Mouse (Mus musculus) CH12.LX (cell line): Measurements from ENCODE around the gene Gch1. TPM values are rescaled to one million over a fixed set of nuclear protein-coding genes. Genes with fewer than 3 reads are reported as not detected.

Source experiments
- DNase-seq: peaks from one replicate; pipeline ENCODE4 v3.0.0-alpha.2; 2013; ENCODE audit errors: extremely low read depth
- H3K27ac ChIP-seq: 2 replicates; pipeline ENCODE4 v1.5.1; 2012; ENCODE audit warnings: low read depth, mild to moderate bottlenecking, control low read depth, moderate library complexity; ENCODE audit not compliant: insufficient read depth
- H3K27me3 ChIP-seq: replicated peaks from 2 replicates; pipeline ENCODE3; 2012; ENCODE audit warnings: inconsistent platforms
- H3K36me3 ChIP-seq, 2 experiments: replicated peaks in 1 of 2; 2 replicates each; pipeline versions ENCODE3 to v1.6.1; 2012; ENCODE audit warnings: inconsistent platforms in 1 of 2, low read length in 1 of 2, mild to moderate bottlenecking in 1 of 2, mixed read lengths in 1 of 2, moderate library complexity in 1 of 2; ENCODE audit not compliant: control insufficient read depth in 1 of 2, insufficient read depth in 1 of 2
- H3K4me1 ChIP-seq, 2 experiments: 2 replicates each; pipeline ENCODE4 v1.6.1; 2012; ENCODE audit warnings: inconsistent platforms in 1 of 2, moderate library complexity in 1 of 2; ENCODE audit not compliant: insufficient read depth in 2 of 2, control insufficient read depth in 1 of 2
- H3K4me2 ChIP-seq: 2 replicates; pipeline ENCODE4 v1.6.1; 2012; ENCODE audit warnings: low read depth, mild to moderate bottlenecking, control low read depth; ENCODE audit not compliant: poor library complexity, insufficient read depth, severe bottlenecking
- H3K4me3 ChIP-seq, 3 experiments: fragments of 150-350 bp in 1 of 3; sonication (generic) in 1 of 3; replicated peaks in 1 of 3; 2 replicates each; pipeline versions ENCODE3 to v1.5.1; 2011 to 2012; ENCODE audit warnings: low read depth in 2 of 3, low read length in 2 of 3, mild to moderate bottlenecking in 2 of 3, moderate library complexity in 2 of 3, control low read depth in 1 of 3, improper control_type of control experiment in 1 of 3, inconsistent platforms in 1 of 3, mixed read lengths in 1 of 3; ENCODE audit not compliant: poor library complexity in 1 of 3
- H3K79me2 ChIP-seq: replicated peaks from 2 replicates; pipeline ENCODE4 v1.6.1; 2012; ENCODE audit warnings: mild to moderate bottlenecking, moderate library complexity; ENCODE audit not compliant: control insufficient read depth, poor library complexity, insufficient read depth, severe bottlenecking; ENCODE audit errors: extremely low read depth
- H3K9ac ChIP-seq: 2 replicates; pipeline ENCODE4 v1.6.1; 2012; ENCODE audit warnings: low read depth, mild to moderate bottlenecking, control low read depth, moderate library complexity; ENCODE audit not compliant: insufficient read depth
- H3K9me3 ChIP-seq: replicated peaks from 2 replicates; pipeline ENCODE3; 2012; ENCODE audit warnings: low read length, inconsistent platforms, mixed read lengths
- BHLHE40 ChIP-seq: IDR thresholded peaks from 2 replicates; pipeline ENCODE4 v1.6.1; 2011; ENCODE audit warnings: mild to moderate bottlenecking, low read depth, low read length, improper control_type of control experiment
- CHD1 ChIP-seq: IDR thresholded peaks from 2 replicates; pipeline ENCODE4 v1.6.1; 2012; ENCODE audit warnings: low read depth, low read length, improper control_type of control experiment, inconsistent platforms
- CTCF ChIP-seq, 2 experiments: IDR thresholded peaks in 1 of 2; conservative IDR thresholded peaks in 1 of 2; 2 replicates each; pipeline ENCODE4 v1.5.1; 2011 to 2012; ENCODE audit warnings: low read depth in 2 of 2, low read length in 2 of 2, improper control_type of control experiment in 1 of 2, inconsistent platforms in 1 of 2, mild to moderate bottlenecking in 1 of 2, moderate library complexity in 1 of 2
- E2F4 ChIP-seq: IDR thresholded peaks from 2 replicates; pipeline ENCODE4 v1.6.1; 2011; ENCODE audit warnings: low read depth, low read length, improper control_type of control experiment; ENCODE audit not compliant: insufficient replicate concordance
- GABPA ChIP-seq: IDR thresholded peaks from 2 replicates; pipeline ENCODE4 v1.6.1; 2012; ENCODE audit warnings: low read depth, low read length, improper control_type of control experiment, inconsistent platforms; ENCODE audit not compliant: insufficient replicate concordance
- JUN ChIP-seq: IDR thresholded peaks from 2 replicates; pipeline ENCODE4 v1.6.1; 2011; ENCODE audit warnings: low read depth, mild to moderate bottlenecking, low read length, improper control_type of control experiment, moderate library complexity; ENCODE audit not compliant: insufficient read depth
- KAT2A ChIP-seq: IDR thresholded peaks from 2 replicates; pipeline ENCODE4 v1.6.1; 2012; ENCODE audit warnings: low read length, improper control_type of control experiment, inconsistent platforms; ENCODE audit not compliant: insufficient replicate concordance
- MAFK ChIP-seq: IDR thresholded peaks from 2 replicates; pipeline ENCODE4 v1.6.1; 2011; ENCODE audit warnings: low read length, improper control_type of control experiment; ENCODE audit not compliant: insufficient replicate concordance
- MAX ChIP-seq: IDR thresholded peaks from 2 replicates; pipeline ENCODE4 v1.6.1; 2011; ENCODE audit warnings: low read length, improper control_type of control experiment
- MAZ ChIP-seq: IDR thresholded peaks from 2 replicates; pipeline ENCODE4 v1.6.1; 2012; ENCODE audit warnings: low read depth, mild to moderate bottlenecking, inconsistent platforms, low read length, improper control_type of control experiment, moderate library complexity
- MEF2A ChIP-seq: IDR thresholded peaks from 2 replicates; pipeline ENCODE4 v1.6.1; 2014; ENCODE audit warnings: low read depth, mild to moderate bottlenecking, inconsistent platforms, low read length, improper control_type of control experiment, borderline replicate concordance
- MXI1 ChIP-seq: IDR thresholded peaks from 2 replicates; pipeline ENCODE4 v1.6.1; 2011; ENCODE audit warnings: mild to moderate bottlenecking, low read depth, low read length, improper control_type of control experiment
- MYC ChIP-seq: IDR thresholded peaks from 2 replicates; pipeline ENCODE4 v1.6.1; 2011; ENCODE audit warnings: low read depth, mild to moderate bottlenecking, improper control_type of control experiment, low read length
- NRF1 ChIP-seq: IDR thresholded peaks from 2 replicates; pipeline ENCODE4 v1.6.1; 2014; ENCODE audit warnings: low read depth, mild to moderate bottlenecking, inconsistent platforms, low read length, improper control_type of control experiment, moderate library complexity
- POLR2A ChIP-seq: IDR thresholded peaks from 2 replicates; pipeline ENCODE4 v1.6.1; 2011; ENCODE audit warnings: low read depth, mild to moderate bottlenecking, improper control_type of control experiment, low read length
- RCOR1 ChIP-seq: conservative IDR thresholded peaks from 2 replicates; pipeline ENCODE4 v1.6.1; 2012; ENCODE audit warnings: low read depth, mild to moderate bottlenecking, inconsistent platforms, low read length, improper control_type of control experiment
- SIN3A ChIP-seq: IDR thresholded peaks from 2 replicates; pipeline ENCODE4 v1.6.1; 2012; ENCODE audit warnings: low read length, improper control_type of control experiment, inconsistent platforms
- SMC3 ChIP-seq: IDR thresholded peaks from 2 replicates; pipeline ENCODE4 v1.6.1; 2011; ENCODE audit warnings: low read depth, low read length, improper control_type of control experiment
- TBP ChIP-seq: conservative IDR thresholded peaks from 2 replicates; pipeline ENCODE4 v1.6.1; 2011; ENCODE audit warnings: low read depth, low read length, improper control_type of control experiment
- TCF12 ChIP-seq: IDR thresholded peaks from 2 replicates; pipeline ENCODE4 v1.6.1; 2014; ENCODE audit warnings: low read depth, mild to moderate bottlenecking, inconsistent platforms, low read length, improper control_type of control experiment
- USF1 ChIP-seq: IDR thresholded peaks from 2 replicates; pipeline ENCODE4 v1.6.1; 2014; ENCODE audit warnings: low read depth, mild to moderate bottlenecking, inconsistent platforms, low read length, improper control_type of control experiment
- USF2 ChIP-seq: conservative IDR thresholded peaks from 2 replicates; pipeline ENCODE4 v1.6.1; 2011; ENCODE audit warnings: low read depth, low read length, improper control_type of control experiment
- ZKSCAN1 ChIP-seq: IDR thresholded peaks from 2 replicates; pipeline ENCODE4 v1.6.1; 2012; ENCODE audit warnings: low read depth, inconsistent platforms, low read length, improper control_type of control experiment, borderline replicate concordance
- ZMIZ1 ChIP-seq: IDR thresholded peaks from 2 replicates; pipeline ENCODE4 v1.6.1; 2012; ENCODE audit warnings: low read depth, mild to moderate bottlenecking, inconsistent platforms, low read length, improper control_type of control experiment
- ZNF384 ChIP-seq: IDR thresholded peaks from 2 replicates; pipeline ENCODE4 v1.6.1; 2012; ENCODE audit warnings: low read depth, low read length, improper control_type of control experiment, inconsistent platforms
- dilution Hi-C: fragments of 300-500 bp; cut with MboI; formaldehyde crosslinking; loops from 2 replicates; pipeline ENCODE4 v1.14.3; 2020; ENCODE audit warnings: low sequenced_read_pairs; ENCODE audit not compliant: extremely low pct_unique_long_range_greater_than_20kb, extremely low pct_ligation_motif_present
- in situ Hi-C: fragments of 300-500 bp; cut with MboI; formaldehyde crosslinking; loops from 3 replicates; pipeline ENCODE4 v1.14.3; 2019; ENCODE audit warnings: low sequenced_read_pairs, low pct_ligation_motif_present, low pct_unique_long_range_greater_than_20kb, mixed read lengths
- polyA plus RNA-seq: library from polyadenylated mRNA; unstranded; fragments of >175 nt; gene quantifications from 2 replicates; pipeline ENCODE4 v1.2.1, GENCODE M21; 2012; ENCODE audit warnings: low read depth; ENCODE audit not compliant: insufficient read length
- total RNA-seq, 2 experiments: library from RNA; depleted of rRNA; stranded (reverse); fragments of 300-350 nt in 1 of 2; fragments of >200 nt in 1 of 2; gene quantifications; 2 replicates each; pipeline ENCODE4 v1.2.3; 2012 to 2014

Gene Gch1
- total and polyA plus RNA-seq, 3 experiments: 5.7 to 6.5 (median 5.7) TPM

- dilution Hi-C loops: no loop called here
- Histone ChIP-seq H3K27me3 (no peaks in the 10 kb centered on the region), H3K4me3 (no peak overlapping the region), H3K9me3 (no peaks in the 10 kb centered on the region), H3K27ac (no peak overlapping the region), H3K4me2 (no peak overlapping the region), H3K4me1 (peaks cover 2 to 14% of the 10 kb centered on the region in 2 experiments; a peak in 3 of 4 replicates), H3K79me2 (no peaks in the 10 kb centered on the region), H3K9ac (no peak overlapping the region), H3K36me3 (no peaks in the 10 kb centered on the region)
- no peak for DNase-seq
- no peak for TF ChIP-seq SMC3
- no peak for TF ChIP-seq MEF2A
- TF ChIP-seq TBP: no peak
- no peak for TF ChIP-seq USF2
- TF ChIP-seq MYC: no peak
- no peak for TF ChIP-seq GABPA
- TF ChIP-seq BHLHE40: no peak
- TF ChIP-seq TCF12: no peak
- TF ChIP-seq POLR2A: no peak
- no peak for TF ChIP-seq ZNF384
- TF ChIP-seq KAT2A: no peak
- TF ChIP-seq JUN: no peak
- no peak for TF ChIP-seq ZMIZ1
- TF ChIP-seq ZKSCAN1: no peak
- no peak for TF ChIP-seq USF1
- in situ Hi-C loops: no loop called here
These were observed 8.1 kb upstream of the Gch1 start for GRCm38 (mm10) chr14:47197340-47197739.

DNA sequence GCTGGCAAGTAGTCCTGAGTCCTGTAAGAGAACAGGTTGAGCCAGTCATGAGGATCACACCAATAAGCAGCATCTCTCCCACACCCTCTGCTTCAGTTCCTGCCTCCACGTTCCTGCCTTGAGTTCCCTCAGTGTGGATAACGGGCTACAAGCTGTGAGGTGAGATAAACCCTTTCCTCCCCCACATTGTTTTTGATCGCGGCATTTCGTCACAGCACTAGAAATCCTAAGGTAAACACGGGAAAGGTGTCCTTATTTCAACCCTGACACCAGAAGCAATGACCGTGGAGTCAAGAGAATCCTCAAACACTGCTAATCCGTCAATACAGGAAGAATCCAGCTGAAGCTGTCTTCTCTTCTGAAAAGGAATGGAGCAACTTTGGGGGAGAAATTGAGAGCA is 7.5 kb upstream of the Gch1 start:
- H3K4me2 ChIP-seq: no peak overlapping the region
- TF ChIP-seq NRF1 (no peak), MAZ (no peak), POLR2A (no peak), RCOR1 (no peak), SIN3A (no peak), MXI1 (no peak), CTCF (conservative IDR thresholded peaks at IDR 0.05 in 1 of 2, IDR thresholded peaks at IDR 0.05 in 1 of 2; ENCODE audit: low read depth in 2 of 2, low read length in 2 of 2) (no peak), CHD1 (no peak), MAX (no peak), USF2 (no peak), MAFK (no peak), USF1 (no peak), ZNF384 (no peak), SMC3 (no peak), E2F4 (no peak)
- TF ChIP-seq, all 38 proteins: peak for 0
- no peak overlapping the region for H3K9ac ChIP-seq
- H3K27me3 ChIP-seq: no peaks in the 10 kb centered on the region
- in situ Hi-C loops (no loop called here), dilution Hi-C loops (no loop called here)
- no peak overlapping the region for H3K27ac ChIP-seq
- H3K4me1 ChIP-seq: peaks cover 2 to 14% of the 10 kb centered on the region in 2 experiments; a peak in 3 of 4 replicates
- H3K9me3 ChIP-seq: no peaks in the 10 kb centered on the region
- H3K4me3 ChIP-seq: no peak overlapping the region
- H3K36me3 ChIP-seq: no peaks in the 10 kb centered on the region
- no peaks in the 10 kb centered on the region for H3K79me2 ChIP-seq
- DNase-seq: no peak
